Mouse (Mus musculus) urinary bladder, postnatal 36 days (tissue): ENCODE measurements at regions not wholly inside any gene's neighbourhood (a gene's known extent, or its start where the extent isn't known, plus 50 kb on each side); places are given as distances from the start of the nearest gene placed in this dataset.
A peak's percentile ranks its signal among the peaks of the same experiment; 100 is the strongest.

Source experiments
- DNase-seq, 2 experiments: peaks; one replicate each; pipeline ENCODE4 v3.0.0; 2022; ENCODE audit warnings: low spot score in 2 of 2, mixed read lengths in 1 of 2

- no peak for DNase-seq
Observed at GRCm38 (mm10) chr3:79996803-79997202, 112.5 kb downstream of the Fam198b start.

- no peak for DNase-seq
Observed at GRCm38 (mm10) chr3:80002335-80002734, 118.0 kb downstream of the Fam198b start.

DNA sequence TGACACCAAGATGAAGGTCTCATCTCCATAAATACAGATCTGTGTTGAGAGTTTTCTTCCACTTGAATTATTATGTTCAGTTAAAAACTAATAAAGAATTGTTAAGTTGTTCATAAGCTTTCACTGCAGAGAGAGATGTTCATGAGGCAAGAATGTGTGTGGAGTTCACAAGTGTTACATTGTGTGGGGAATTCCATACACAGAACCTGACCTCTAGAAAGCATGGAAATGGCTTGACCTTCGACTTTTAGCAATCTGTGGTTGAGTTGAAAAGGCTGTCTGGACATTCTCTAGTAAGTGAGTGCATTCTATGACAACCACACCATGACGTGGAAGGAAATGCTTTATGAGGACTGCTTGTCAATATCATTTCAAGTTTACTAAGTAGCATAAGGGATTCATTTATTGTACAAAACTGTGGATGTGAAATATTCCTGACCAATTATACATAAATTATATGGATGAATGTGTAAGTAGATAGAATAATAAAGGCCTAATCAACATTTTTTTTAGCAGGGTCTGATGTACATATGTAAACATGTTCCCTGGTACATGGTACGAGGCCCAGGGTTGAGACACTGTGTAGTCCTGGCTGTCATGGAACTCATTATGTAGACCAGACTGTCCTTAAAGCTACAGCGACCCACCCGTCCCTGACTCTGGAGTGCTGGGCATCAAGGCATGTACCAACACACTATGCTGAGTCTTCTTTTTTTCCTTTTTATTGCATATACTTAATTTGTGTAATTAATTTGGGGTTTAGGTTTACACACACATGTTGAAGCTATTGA is 119.2 kb downstream of the Fam198b start:
- no peak for DNase-seq

- DNase-seq, result no peak
Observed at GRCm38 (mm10) chr3:80004556-80004955, 120.2 kb downstream of the Fam198b start.

DNA sequence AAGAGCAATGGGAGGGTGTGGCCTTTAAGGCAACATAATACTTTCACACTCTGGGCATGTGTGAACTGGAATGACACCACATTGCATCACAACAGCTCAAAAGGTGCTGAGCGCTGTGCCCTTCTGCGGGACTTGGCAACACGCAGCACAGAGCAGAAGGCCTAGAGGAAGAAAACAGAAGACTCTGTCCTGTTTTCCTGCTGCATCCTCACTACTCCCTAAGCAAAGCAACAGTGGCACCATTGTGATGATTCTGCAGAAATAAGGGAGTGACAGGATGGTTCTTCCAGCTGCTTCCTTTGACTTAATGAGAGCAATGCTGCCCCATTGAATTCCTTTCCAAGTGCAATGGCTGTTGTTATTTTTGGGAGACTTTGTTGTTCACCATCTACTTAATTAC is 120.6 kb downstream of the Fam198b start:
- no peak for DNase-seq

DNA sequence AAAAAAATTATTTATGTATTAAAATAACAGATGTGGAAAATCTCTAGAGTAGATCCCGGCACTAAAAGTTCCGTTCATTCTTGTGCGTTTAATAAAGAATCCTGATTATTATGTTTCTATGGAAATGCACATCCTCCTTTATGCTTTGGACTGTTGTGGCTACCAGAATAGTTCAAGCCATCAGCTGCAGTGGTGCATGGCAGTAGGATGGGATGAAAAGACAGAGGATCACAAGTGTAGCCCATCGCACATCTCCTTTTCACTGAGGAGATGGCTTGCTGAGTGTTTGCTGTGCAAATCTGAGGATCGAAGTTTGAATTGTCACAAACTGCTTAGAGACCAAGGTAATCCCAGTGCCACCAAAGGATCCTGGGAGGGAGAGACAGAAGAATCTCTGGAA is 121.0 kb downstream of the Fam198b start:
- no peak for DNase-seq

GRCm38 (mm10) chr3:80006263-80006662 is 121.9 kb downstream of the Fam198b start:
- DNase-seq, result no peak

- DNase-seq, result no peak
Observed at GRCm38 (mm10) chr3:80007006-80007405, 122.7 kb downstream of the Fam198b start.

- no peak for DNase-seq
Observed at GRCm38 (mm10) chr3:80009275-80009674, 124.9 kb downstream of the Fam198b start.

DNA sequence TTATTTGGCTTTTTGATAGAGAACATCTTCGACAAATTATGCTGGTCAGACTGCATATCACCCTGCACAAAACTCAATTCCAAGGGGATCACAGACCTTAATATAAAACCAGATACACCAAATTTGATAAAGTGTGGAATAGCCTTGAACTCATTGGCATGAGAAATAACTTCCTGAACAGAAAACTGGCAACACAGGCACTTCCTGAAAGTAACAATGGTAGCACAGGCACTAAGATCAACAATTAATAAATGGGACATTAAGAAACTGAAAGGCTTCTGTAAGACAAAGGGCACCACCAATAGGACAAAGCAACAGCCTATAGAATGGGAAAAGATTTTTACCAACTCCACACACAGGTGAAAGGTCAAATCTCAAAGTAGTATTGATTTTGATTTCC is 141.5 kb downstream of the Fam198b start:
- DNase-seq, result no peak

- DNase-seq, result no peak
Observed at GRCm38 (mm10) chr3:80033071-80033470, 148.7 kb downstream of the Fam198b start.

DNA sequence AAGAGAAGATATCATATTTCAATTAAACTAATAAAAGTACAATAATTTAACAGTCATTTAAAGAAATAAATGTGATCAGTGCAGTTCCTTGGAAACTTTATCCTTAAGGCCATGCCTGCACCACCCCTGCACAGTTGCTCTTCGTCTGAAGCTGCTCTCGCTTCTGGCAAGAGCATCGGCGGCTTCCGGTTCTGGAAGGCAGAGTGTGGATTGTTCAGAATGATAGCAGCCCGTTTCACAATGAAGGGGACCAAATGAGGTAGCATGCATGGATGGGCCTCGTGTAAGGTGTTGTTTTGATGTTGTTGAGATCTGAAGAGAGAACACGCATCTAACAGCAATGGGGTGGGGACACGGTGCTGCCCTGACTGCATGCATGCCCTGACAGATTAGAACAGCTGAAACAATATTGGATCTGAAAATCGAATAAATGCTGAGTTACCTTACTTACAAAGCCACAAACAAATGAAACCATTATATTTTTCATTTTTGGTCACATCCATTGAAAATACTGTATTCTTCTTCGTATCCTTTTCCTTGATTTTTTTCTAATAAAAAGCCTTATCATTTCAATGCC is 154.3 kb downstream of the Fam198b start:
- DNase-seq, result no peak

- DNase-seq, result no peak
Observed at GRCm38 (mm10) chr3:80042756-80043484, 158.6 kb downstream of the Fam198b start.

- no peak for DNase-seq
Observed at GRCm38 (mm10) chr3:80049495-80050225, 165.3 kb downstream of the Fam198b start.

DNA sequence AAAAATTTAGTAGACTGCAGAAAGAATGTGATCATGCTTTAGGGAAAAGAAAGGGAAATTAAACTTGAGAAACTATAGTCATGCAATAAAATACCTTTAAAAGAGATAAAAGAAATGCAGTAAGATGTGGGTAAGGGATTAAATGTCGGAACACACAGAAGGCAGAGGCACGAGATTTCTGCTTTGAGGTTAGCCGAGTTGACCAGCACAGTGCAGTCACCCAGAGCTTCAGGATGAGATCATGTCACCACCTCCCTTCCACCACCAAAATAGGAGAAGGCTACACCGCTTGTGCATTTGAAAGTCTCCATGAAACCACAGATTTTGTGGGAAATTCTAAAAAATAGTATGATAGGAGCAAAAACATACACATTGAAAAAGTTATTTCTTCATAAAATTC is 166.6 kb downstream of the Fam198b start:
- no peak for DNase-seq

DNA sequence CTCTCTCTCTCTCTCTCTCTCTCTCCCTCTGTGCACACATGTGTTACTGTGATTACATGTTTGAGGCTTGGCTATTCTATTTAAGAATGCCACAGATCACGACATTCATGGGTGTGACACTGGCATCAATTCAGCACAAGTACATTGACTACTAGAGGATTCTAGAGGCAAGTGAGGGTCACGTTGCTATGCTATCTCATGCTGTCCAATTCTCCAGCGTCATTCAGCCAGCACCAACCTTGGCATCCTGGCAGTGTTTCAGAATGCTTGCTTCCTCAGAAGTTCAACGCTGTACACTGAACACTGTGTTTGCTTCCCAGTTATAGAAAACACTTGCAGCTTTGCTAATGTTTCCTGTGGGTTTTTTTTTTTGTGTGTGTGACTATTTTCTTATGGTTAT is 167.6 kb downstream of the Fam198b start:
- no peak for DNase-seq

DNA sequence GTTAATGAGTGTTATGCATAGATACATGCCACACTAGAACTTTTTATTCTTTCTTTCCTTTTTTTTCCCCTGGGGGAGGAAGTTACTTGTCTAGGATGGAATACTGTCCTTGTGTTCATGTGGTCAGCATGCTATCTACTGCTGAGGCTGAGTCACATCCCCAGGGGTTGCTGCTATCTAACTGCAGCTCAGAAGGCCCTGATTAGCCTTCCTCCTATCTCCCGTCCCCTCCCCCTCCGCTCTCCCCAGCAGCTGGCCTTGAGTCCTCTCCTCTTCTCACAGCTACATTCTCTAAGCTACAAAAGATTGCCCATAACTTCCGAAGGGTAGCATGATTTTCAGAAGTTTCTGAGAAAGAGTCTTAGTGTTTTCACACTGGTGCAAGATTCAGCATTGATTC is 168.5 kb downstream of the Fam198b start:
- no peak for DNase-seq

- no peak for DNase-seq
Observed at GRCm38 (mm10) chr3:80053435-80053834, 169.1 kb downstream of the Fam198b start.

- DNase-seq, result no peak
Observed at GRCm38 (mm10) chr3:80056636-80057350, 172.5 kb downstream of the Fam198b start.

DNA sequence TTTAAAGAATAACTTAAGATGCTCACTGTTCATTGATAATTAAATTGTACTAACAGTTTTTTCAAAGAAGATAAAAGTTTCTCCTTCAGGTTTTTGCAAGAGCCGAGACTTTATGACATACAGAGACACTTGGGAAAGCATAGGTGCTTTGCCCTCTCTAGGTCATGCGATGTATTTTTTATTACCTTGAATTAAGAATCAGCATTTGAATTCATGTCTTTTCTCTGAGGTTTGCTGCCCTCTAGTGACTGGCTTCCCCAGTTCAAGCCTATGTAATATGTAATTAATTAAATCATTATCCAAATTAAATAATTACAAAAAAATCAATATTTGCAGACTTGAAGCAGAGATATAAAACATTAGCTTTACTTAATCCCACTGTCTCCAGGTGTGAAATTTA is 174.4 kb downstream of the Fam198b start:
- peak; percentile 23 to 38 for DNase-seq

- no peak for DNase-seq
Observed at GRCm38 (mm10) chr3:80070726-80071125, 186.4 kb downstream of the Fam198b start.
